Mouse (Mus musculus) bone marrow macrophage, adult 2 months (primary cell): ENCODE results near the gene Kpna3.

Source experiments
- CTCF ChIP-seq: IDR thresholded peaks from 2 replicates; pipeline ENCODE4 v1.5.1; 2012; ENCODE audit warnings: low read depth, mild to moderate bottlenecking, low read length, moderate library complexity
- POLR2A ChIP-seq: IDR thresholded peaks from 2 replicates; pipeline ENCODE4 v1.6.1; 2012; ENCODE audit warnings: mild to moderate bottlenecking, low read depth, low read length, borderline replicate concordance

DNA sequence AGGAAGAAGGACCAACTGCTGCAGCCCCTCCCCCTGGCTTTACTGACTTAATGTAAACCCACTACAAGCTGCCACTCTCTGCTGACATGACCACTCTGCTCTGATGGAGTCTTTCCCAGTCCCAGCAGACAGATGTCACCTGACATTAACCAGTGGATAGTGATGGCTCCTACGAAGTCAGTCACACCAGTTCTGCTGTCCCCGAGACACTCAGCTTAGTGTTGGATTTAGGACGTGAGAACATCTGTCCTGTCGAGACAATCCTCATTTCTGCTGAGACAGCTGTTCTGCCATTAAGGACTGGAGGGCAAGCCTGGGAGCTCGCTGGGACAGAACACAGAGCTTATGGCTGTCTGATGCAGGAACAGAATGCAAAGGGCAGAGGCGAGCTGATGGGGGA is 88.9 kb downstream of the Kpna3 start:
- TF ChIP-seq POLR2A (no peak), CTCF (no peak)
